Mouse (Mus musculus) megakaryocyte, embryonic 14.5 days (primary cell): ENCODE measurements around the gene Arhgef19.

Source experiments
- FLI1 ChIP-seq: IDR thresholded peaks from 2 replicates; pipeline ENCODE4 v1.6.1; 2012; ENCODE audit warnings: low read length, inconsistent platforms, mixed read lengths
- GATA1 ChIP-seq: IDR thresholded peaks from 3 replicates; pipeline ENCODE4 v1.6.1; 2012; ENCODE audit warnings: mixed read lengths, low read length, inconsistent platforms, borderline replicate concordance

DNA sequence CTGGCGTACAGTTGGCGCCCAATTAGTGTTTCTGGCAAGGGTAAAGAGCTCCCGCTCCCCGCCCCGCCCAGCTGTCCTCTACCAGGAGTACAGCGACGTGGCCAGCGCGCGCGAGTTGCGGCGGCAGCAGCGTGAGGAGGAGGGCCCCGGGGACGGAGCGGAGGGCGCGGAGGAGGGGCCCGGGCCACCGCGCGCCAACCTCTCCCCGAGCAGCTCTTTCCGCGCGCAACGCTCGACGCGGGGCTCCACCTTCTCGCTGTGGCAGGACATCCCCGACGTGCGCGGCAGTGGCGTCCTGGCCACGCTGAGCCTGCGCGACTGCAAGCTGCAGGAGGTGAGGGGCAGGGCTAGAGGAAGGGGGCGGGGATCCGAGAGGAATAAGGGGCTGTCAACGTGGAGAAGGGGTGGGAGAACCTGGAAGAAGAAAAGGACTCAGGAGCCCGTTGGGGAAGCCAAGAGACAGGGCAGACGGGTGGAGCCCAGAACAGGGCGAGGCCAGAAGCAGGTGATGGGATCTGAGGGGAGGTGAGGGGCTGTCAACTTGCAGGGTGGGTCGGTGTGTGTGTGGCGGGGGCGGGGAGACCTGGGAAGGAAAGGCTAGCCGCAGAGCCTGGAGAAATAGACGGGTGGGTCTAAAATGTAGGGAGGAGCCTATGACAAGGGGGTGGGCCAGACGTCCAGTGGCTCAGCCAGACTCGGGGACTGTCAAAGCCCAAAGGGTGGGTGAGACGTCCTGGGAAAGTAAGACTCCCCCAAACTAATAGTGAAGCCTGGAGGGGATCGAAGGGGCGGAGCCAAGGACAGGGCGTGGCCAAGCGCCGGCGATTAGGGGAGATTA is 8.7 kb downstream of the Arhgef19 start:
- TF ChIP-seq FLI1 (no peak), GATA1 (no peak)
